Mouse (Mus musculus) G1E (cell line): Measurements from ENCODE around the gene Arhgef25.
"Not testable (repeated sequence)": the region's sequence is repeated elsewhere in the genome, so short reads cannot be mapped to it uniquely, and the experiment has no call there.

Experiments used
- CTCF ChIP-seq: IDR thresholded peaks from 2 replicates; pipeline ENCODE4 v1.5.1; 2012; ENCODE audit warnings: low read depth, low read length, inconsistent platforms, mixed read lengths
- TAL1 ChIP-seq: conservative IDR thresholded peaks from 2 replicates; pipeline ENCODE4 v1.6.1; 2012; ENCODE audit warnings: low read depth, low read length, inconsistent platforms, mixed read lengths

DNA sequence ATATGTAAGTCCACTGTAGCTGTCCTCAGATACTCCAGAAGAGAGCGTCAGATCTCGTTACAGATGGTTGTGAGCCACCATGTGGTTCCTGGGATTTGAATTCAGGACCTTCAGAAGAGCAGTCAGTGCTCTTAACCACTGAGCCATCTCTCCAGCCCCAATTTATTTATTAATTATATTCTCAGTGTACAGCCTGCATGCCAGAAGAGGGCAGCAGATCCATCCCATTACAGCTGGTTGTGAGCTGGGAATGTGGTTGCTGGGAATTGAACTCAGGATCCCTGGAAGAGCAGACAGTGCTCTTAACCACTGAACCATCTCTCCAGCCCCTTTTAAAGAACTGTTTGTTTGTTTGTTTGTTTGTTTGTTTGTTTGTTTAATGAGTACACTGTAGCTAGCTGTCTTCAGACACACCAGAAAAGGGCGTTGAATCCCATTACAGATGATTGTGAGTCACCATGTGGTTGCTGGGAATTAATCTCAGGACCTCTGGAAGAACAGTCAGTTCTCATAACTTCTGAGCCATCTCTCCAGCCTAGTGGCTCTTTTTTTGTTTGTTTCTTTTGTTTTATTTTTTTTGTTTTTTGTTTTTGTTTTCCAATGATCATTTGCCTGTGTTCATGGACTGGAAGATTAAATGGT is 55.4 kb downstream of the Arhgef25 start:
- not testable (repeated sequence) for TF ChIP-seq CTCF, TAL1
